ENCODE assay signal across 20 mouse cellular contexts in the genomic region with DNA sequence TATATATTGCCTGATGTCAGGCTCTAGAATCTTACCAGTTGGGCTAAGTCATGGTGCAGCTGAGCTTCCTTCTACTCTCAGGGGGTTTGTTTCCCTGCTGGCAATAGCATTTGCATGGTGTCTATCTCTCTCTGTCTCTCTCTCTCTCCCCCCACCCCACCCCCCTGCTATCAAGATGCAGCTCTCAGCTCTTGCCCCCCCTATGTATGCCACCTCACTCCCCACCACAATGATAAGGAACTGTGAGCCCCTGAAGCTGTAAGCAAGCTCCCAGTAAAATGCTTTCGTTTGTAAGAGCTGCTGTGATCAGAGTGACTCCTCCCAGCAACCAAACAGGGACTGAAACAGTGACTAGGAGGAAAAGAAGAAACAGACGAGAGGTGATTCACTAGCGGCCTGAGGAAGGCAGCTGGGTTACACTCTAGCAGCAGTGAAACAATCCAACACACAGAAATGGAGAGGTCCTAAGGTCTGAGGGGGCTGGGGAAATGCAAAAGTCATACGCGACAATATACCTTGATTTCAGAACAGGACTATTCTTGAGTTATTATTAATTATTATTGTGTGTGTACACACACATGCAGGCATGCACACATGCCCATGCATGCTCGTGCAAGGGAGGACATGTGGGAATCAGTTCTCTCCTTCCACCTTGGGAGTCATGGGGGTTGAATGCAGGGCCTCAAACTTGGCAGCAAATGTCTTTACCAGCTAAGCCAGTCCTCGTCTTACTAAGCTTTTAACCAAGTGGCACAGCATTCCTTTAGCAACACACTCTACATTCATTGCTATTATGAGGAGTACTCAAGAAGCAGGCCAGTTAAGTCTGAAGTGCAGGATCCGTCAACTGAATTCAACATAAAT. TPM values are rescaled to one million over a fixed set of nuclear protein-coding genes. Genes with fewer than 3 reads are reported as not detected.
DNase-seq lines count a peak whose midpoint lies in the region; ATAC-seq and TF ChIP-seq lines count a peak whose summit lies in the region.
"Had no signal": no experiment of that assay in that cellular context is flagged by ENCODE, and none has a peak within 500 bp of the region (broad histone marks: within the 10 kb centered on the region; RNA-seq: fewer than 3 reads in every experiment).

No protein-coding gene starts in this region.

- WGBS in lung, embryonic 15.5 days, result 50% methylated on average over 8 of the region's 8 CpGs
- WGBS in stomach, postnatal 0 days, result 47% methylated on average over 8 of the region's 8 CpGs
- WGBS in thymus, adult 2 months, result 69% methylated on average over 8 of the region's 8 CpGs

- peaks cover 12% of the 10 kb centered on the region for H3K4me1 ChIP-seq in lung, embryonic 15.5 days
- no peaks in the 10 kb centered on the region for H3K4me1 ChIP-seq in embryonic fibroblast, embryonic 13.5 days (ENCODE audit: control insufficient read depth, insufficient read depth, low read length)
- H3K4me1 ChIP-seq in stomach, postnatal 0 days (replicated peaks; ENCODE audit: control insufficient read depth, insufficient read depth), result no peaks in the 10 kb centered on the region
- no peaks in the 10 kb centered on the region for H3K4me1 ChIP-seq in thymus, adult 2 months (replicated peaks; ENCODE audit: control insufficient read depth, insufficient read depth, low read length)

- TF ChIP-seq POLR2A in embryonic fibroblast, embryonic 13.5 days (IDR thresholded peaks at IDR 0.05; ENCODE audit: low read depth, low read length), result 0 out of 2 replicates have a peak, but pooled peaks have one; percentile 24
- no peak for TF ChIP-seq POLR2A in thymus, adult 2 months (IDR thresholded peaks at IDR 0.05; ENCODE audit: control insufficient read depth, extremely low read depth, insufficient read depth, low read length, poor library complexity)

- H3K9me3 ChIP-seq in lung, embryonic 15.5 days, result no peaks in the 10 kb centered on the region
- no peaks in the 10 kb centered on the region for H3K9me3 ChIP-seq in stomach, postnatal 0 days (ENCODE audit: control insufficient read depth, low read length)
- H3K9me3 ChIP-seq: forebrain, embryonic 12.5 days; megakaryocyte, embryonic 14.5 days had no signal

- no peak for DNase-seq in lung, postnatal 14 days
- DNase-seq in NIH3T3 (ENCODE audit: low read depth), result peak; percentile 54
- peak; percentile 32 for DNase-seq in stomach, postnatal 0 days (ENCODE audit: low spot score)
- no peak for DNase-seq in thymus, adult 2 months
- no peak for DNase-seq in gastrocnemius, postnatal 10 days
- DNase-seq: adrenal gland, postnatal 10 days; cerebellum, adult 9-10 months; retina, postnatal 1 day had no signal

- TF ChIP-seq CTCF in embryonic fibroblast, embryonic 13.5 days (IDR thresholded peaks at IDR 0.05; ENCODE audit: borderline replicate concordance, insufficient read depth, low read length), result no peak
- TF ChIP-seq CTCF in stomach, postnatal 0 days (IDR thresholded peaks at IDR 0.05; ENCODE audit: low read depth), result no peak
- no peak for TF ChIP-seq CTCF in thymus, adult 2 months (IDR thresholded peaks at IDR 0.05; ENCODE audit: borderline replicate concordance, control insufficient read depth, extremely low read depth, insufficient read depth, low read length, poor library complexity)

- no peaks in the 10 kb centered on the region for H3K27me3 ChIP-seq in lung, embryonic 15.5 days
- no peaks in the 10 kb centered on the region for H3K27me3 ChIP-seq in stomach, postnatal 0 days (ENCODE audit: control insufficient read depth, insufficient read depth, low read length)
- no peaks in the 10 kb centered on the region for H3K27me3 ChIP-seq in thymus, adult 2 months (ENCODE audit: control insufficient read depth, insufficient read depth, low read length)
- H3K27me3 ChIP-seq: forebrain, embryonic 12.5 days; megakaryocyte, embryonic 14.5 days had no signal

- peak; percentile 59 for TF ChIP-seq EP300 in stomach, postnatal 0 days (optimal IDR thresholded peaks at IDR 0.05)

- H3K4me2 ChIP-seq in lung, embryonic 15.5 days, result no peak overlapping the region
- no peak overlapping the region for H3K4me2 ChIP-seq in stomach, postnatal 0 days (replicated peaks; ENCODE audit: low read depth)
- H3K4me2 ChIP-seq: forebrain, embryonic 12.5 days had no signal

- no peak overlapping the region for H3K4me3 ChIP-seq in lung, embryonic 15.5 days
- H3K4me3 ChIP-seq in embryonic fibroblast, embryonic 13.5 days (ENCODE audit: insufficient read depth, low read length), result no peak overlapping the region
- H3K4me3 ChIP-seq in stomach, postnatal 0 days (ENCODE audit: low read depth, low read length), result no peak overlapping the region
- H3K4me3 ChIP-seq in thymus, adult 2 months (ENCODE audit: control insufficient read depth, insufficient read depth, low read length), result no peak overlapping the region
- H3K4me3 ChIP-seq: forebrain, embryonic 12.5 days; megakaryocyte, embryonic 14.5 days had no signal

- H3K27ac ChIP-seq in lung, embryonic 15.5 days, result peak overlapping the region; percentile 19; the same call in 1 of the 2 replicates
- H3K27ac ChIP-seq in embryonic fibroblast, embryonic 13.5 days (ENCODE audit: insufficient read depth, low read length), result peak overlapping the region; percentile 58
- H3K27ac ChIP-seq in stomach, postnatal 0 days (replicated peaks), result peak overlapping the region; percentile 86
- no peak overlapping the region for H3K27ac ChIP-seq in thymus, adult 2 months (ENCODE audit: control insufficient read depth, insufficient read depth, low read length)
- H3K27ac ChIP-seq: forebrain, embryonic 12.5 days had no signal

- no peak for ATAC-seq in lung, embryonic 15.5 days (ENCODE audit: borderline replicate concordance, extremely low read depth, low FRiP score, low TSS enrichment)
- no peak for ATAC-seq in stomach, postnatal 0 days (ENCODE audit: low FRiP score, low TSS enrichment)

- no peak overlapping the region for H3K9ac ChIP-seq in lung, embryonic 15.5 days
- no peak overlapping the region for H3K9ac ChIP-seq in stomach, postnatal 0 days (ENCODE audit: low read length)
- H3K9ac ChIP-seq: forebrain, embryonic 12.5 days had no signal

- no peaks in the 10 kb centered on the region for H3K36me3 ChIP-seq in lung, embryonic 15.5 days
- no peaks in the 10 kb centered on the region for H3K36me3 ChIP-seq in stomach, postnatal 0 days (ENCODE audit: control insufficient read depth, insufficient read depth, low read length)
- H3K36me3 ChIP-seq in thymus, adult 2 months (ENCODE audit: control insufficient read depth, insufficient read depth, low read length), result no peaks in the 10 kb centered on the region
- H3K36me3 ChIP-seq: forebrain, embryonic 12.5 days had no signal

RNA-seq across cellular contexts. Expression of a gene that starts 1.6 kb away (rescaled TPM):
- not detected in 2 replicates for polyA plus RNA-seq in lung, embryonic 15.5 days (2015; fragmentation: Nextera tagmentation; extraction: Ambion mirVana)
- not detected in 2 replicates for polyA plus RNA-seq in embryonic fibroblast, embryonic 13.5 days (2011; ENCODE audit: insufficient read length, low read depth, missing spikeins)
- polyA plus RNA-seq in stomach, postnatal 0 days (2015; fragmentation: Nextera tagmentation; extraction: Ambion mirVana), result not detected in 2 replicates
- polyA plus RNA-seq in thymus, adult 2 months (2012; rRNA removed), result not detected in 2 replicates
- total RNA-seq in gastrocnemius, postnatal 10 days (2021), result not detected
- total RNA-seq: adrenal gland, postnatal 10 days; gastrocnemius, adult 18-20 months; hematopoietic stem cell, adult 5-6 weeks; layer of hippocampus, adult 18-20 months; left cerebral cortex, adult 18-20 months; liver, adult 2 months had no signal
- polyA plus RNA-seq: forebrain, embryonic 12.5 days; intestine, embryonic 14.5 days; liver, adult 2 months; neural tube, embryonic 14.5 days; spleen, adult 2 months had no signal

RNA-seq across cellular contexts. Expression of a gene that starts 3.2 kb away (rescaled TPM):
- polyA plus RNA-seq in lung, embryonic 15.5 days (2015; fragmentation: Nextera tagmentation; extraction: Ambion mirVana), result 97.5 and 102 TPM in 2 replicates
- polyA plus RNA-seq in embryonic fibroblast, embryonic 13.5 days (2011; ENCODE audit: insufficient read length, low read depth, missing spikeins), result 72.3 and 85.7 TPM in 2 replicates
- polyA plus RNA-seq in stomach, postnatal 0 days (2015; fragmentation: Nextera tagmentation; extraction: Ambion mirVana), result 385 and 409 TPM in 2 replicates
- polyA plus RNA-seq in thymus, adult 2 months (2012; rRNA removed), result 27.1 and 35.8 TPM in 2 replicates
- 10 to 100 TPM; 25.8 to 27.3 TPM for total RNA-seq in gastrocnemius, postnatal 10 days (2021)

RNA-seq across cellular contexts. Expression of a gene that starts 25.9 kb away (rescaled TPM):
- 0.16 and 0.31 TPM in 2 replicates for polyA plus RNA-seq in lung, embryonic 15.5 days (2015; fragmentation: Nextera tagmentation; extraction: Ambion mirVana)
- not detected in 2 replicates for polyA plus RNA-seq in embryonic fibroblast, embryonic 13.5 days (2011; ENCODE audit: insufficient read length, low read depth, missing spikeins)
- 18.2 and 21.5 TPM in 2 replicates for polyA plus RNA-seq in stomach, postnatal 0 days (2015; fragmentation: Nextera tagmentation; extraction: Ambion mirVana)
- polyA plus RNA-seq in thymus, adult 2 months (2012; rRNA removed), result 0.18 TPM in 1 of 2 replicates, not detected in the other
- not detected for total RNA-seq in gastrocnemius, postnatal 10 days (2021)
- total RNA-seq: gastrocnemius, adult 18-20 months; hematopoietic stem cell, adult 5-6 weeks; layer of hippocampus, adult 18-20 months; left cerebral cortex, adult 18-20 months had no signal
- polyA plus RNA-seq: forebrain, embryonic 12.5 days; neural tube, embryonic 14.5 days; spleen, adult 2 months had no signal

Comparison
In these comparisons a context has a peak if more than half of its experiments do, and no peak if none do; other contexts are left out.
1. DNase-seq: peak in NIH3T3 (single experiment) and stomach, postnatal 0 days (single experiment); none in lung, postnatal 14 days (single experiment), thymus, adult 2 months (single experiment) and gastrocnemius, postnatal 10 days (single experiment).
2. RNA of a gene that starts 25.9 kb away (polyA plus RNA-seq): 18.2 to 21.5 TPM in stomach, postnatal 0 days; 0.16 to 0.31 TPM in lung, embryonic 15.5 days, 0.18 TPM in thymus, adult 2 months and not detected in embryonic fibroblast, embryonic 13.5 days; every median in the first group is over 10 times any median in the second.